Mouse (Mus musculus): ENCODE measurements around the gene Gstm3.

- no peak for TF ChIP-seq CTCF (IDR thresholded peaks at IDR 0.05; ENCODE audit: extremely low read depth, insufficient read length, insufficient replicate concordance, low read depth, low read length)
- no peak for TF ChIP-seq POLR2A (IDR thresholded peaks at IDR 0.05; ENCODE audit: low read depth, low read length)
Measured at GRCm38 (mm10) chr3:107964656-107965308, 4.3 kb downstream of the Gstm3 start.

Measured in small intestine, adult 2 months (tissue).